Mouse (Mus musculus): Measurements from ENCODE around the gene Gfy. TPM values are rescaled to one million over a fixed set of nuclear protein-coding genes. Genes with fewer than 3 reads are reported as not detected.

The Gfy gene
- polyA plus RNA-seq, 1 experiment, result not detected

GRCm38 (mm10) chr7:45161612-45162473 is 17.5 kb downstream of the Gfy start:
- Histone ChIP-seq H3K4me3 (ENCODE audit: insufficient read depth, low read length) (peak overlapping the region; percentile 27; the same call in 1 of the 2 replicates), H3K27ac (ENCODE audit: insufficient read depth, low read length) (no peak overlapping the region), H3K4me1 (ENCODE audit: control insufficient read depth, insufficient read depth, low read length) (no peaks in the 10 kb centered on the region)
- TF ChIP-seq CTCF (IDR thresholded peaks at IDR 0.05; ENCODE audit: borderline replicate concordance, insufficient read depth, low read length), result peak; percentile 96
- no peak for TF ChIP-seq POLR2A (IDR thresholded peaks at IDR 0.05; ENCODE audit: low read depth, low read length)

- no peak for TF ChIP-seq CTCF (IDR thresholded peaks at IDR 0.05; ENCODE audit: borderline replicate concordance, insufficient read depth, low read length)
- TF ChIP-seq POLR2A (IDR thresholded peaks at IDR 0.05; ENCODE audit: low read depth, low read length), result no peak
- H3K4me3 ChIP-seq (ENCODE audit: insufficient read depth, low read length), result no peak overlapping the region
- no peaks in the 10 kb centered on the region for H3K4me1 ChIP-seq (ENCODE audit: control insufficient read depth, insufficient read depth, low read length)
- no peak overlapping the region for H3K27ac ChIP-seq (ENCODE audit: insufficient read depth, low read length)
Measured at GRCm38 (mm10) chr7:45160866-45161265, 18.5 kb downstream of the Gfy start.

- TF ChIP-seq POLR2A (IDR thresholded peaks at IDR 0.05; ENCODE audit: low read depth, low read length) (no peak), CTCF (IDR thresholded peaks at IDR 0.05; ENCODE audit: borderline replicate concordance, insufficient read depth, low read length) (no peak)
- no peaks in the 10 kb centered on the region for H3K4me1 ChIP-seq (ENCODE audit: control insufficient read depth, insufficient read depth, low read length)
- H3K27ac ChIP-seq (ENCODE audit: insufficient read depth, low read length), result no peak overlapping the region
- no peak overlapping the region for H3K4me3 ChIP-seq (ENCODE audit: insufficient read depth, low read length)
Measured at GRCm38 (mm10) chr7:45160316-45160800, 19.0 kb downstream of the Gfy start.

- Histone ChIP-seq H3K4me1 (ENCODE audit: control insufficient read depth, insufficient read depth, low read length) (no peaks in the 10 kb centered on the region), H3K27ac (ENCODE audit: insufficient read depth, low read length) (no peak overlapping the region)
- TF ChIP-seq POLR2A (IDR thresholded peaks at IDR 0.05; ENCODE audit: low read depth, low read length) (no peak), CTCF (IDR thresholded peaks at IDR 0.05; ENCODE audit: borderline replicate concordance, insufficient read depth, low read length) (no peak)
Measured at GRCm38 (mm10) chr7:45158991-45159390, 20.4 kb downstream of the Gfy start.

DNA sequence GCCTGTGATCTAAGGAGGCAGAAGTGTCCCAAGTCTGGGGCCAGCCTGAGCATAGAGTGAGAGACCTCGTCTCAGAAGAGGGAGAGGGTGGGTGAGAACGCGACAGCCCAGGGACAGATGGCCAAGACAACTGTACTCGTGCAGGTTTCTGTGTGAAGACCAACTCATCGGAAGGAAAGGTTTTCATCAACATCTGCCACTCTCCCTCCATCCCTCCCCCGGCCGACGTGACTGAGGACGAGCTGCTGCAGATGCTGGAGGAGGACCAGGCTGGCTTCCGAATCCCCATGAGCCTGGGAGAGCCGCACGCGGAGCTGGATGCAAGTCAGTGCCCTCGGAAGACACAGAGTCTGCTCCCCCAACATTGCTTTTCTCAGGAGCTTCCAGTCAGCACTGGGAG is 21.9 kb downstream of the Gfy start:
- Histone ChIP-seq H3K27ac (ENCODE audit: insufficient read depth, low read length) (no peak overlapping the region), H3K4me1 (ENCODE audit: control insufficient read depth, insufficient read depth, low read length) (no peaks in the 10 kb centered on the region), H3K4me3 (ENCODE audit: insufficient read depth, low read length) (no peak overlapping the region)
- TF ChIP-seq POLR2A (IDR thresholded peaks at IDR 0.05; ENCODE audit: low read depth, low read length), result no peak

More at GRCm38 (mm10) chr7:45158991-45159390, 20.4 kb downstream of the Gfy start:
- no peak overlapping the region for H3K4me3 ChIP-seq (ENCODE audit: insufficient read depth, low read length)

DNA sequence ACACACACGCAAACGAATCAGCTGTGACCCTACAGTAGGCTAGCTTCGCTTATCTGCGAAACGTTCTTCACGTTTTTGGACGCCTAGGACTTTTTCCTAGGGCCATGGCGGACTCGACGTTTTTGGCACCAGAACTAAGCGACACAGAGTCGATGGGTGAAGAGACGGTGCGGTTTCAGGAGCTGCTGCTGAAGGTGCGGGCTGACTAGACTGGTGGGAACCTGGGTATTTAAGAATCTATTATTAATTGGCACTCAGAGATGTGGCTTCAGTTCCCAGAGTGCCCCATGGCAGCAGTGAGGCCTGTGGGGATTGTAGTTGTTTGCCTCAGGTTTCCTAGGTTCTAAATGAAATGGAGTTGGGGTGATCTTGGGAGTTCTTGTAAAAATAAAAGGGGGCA is 23.2 kb downstream of the Gfy start:
- no peak overlapping the region for H3K27ac ChIP-seq (ENCODE audit: insufficient read depth, low read length)
- TF ChIP-seq CTCF (IDR thresholded peaks at IDR 0.05; ENCODE audit: borderline replicate concordance, insufficient read depth, low read length) (no peak), POLR2A (IDR thresholded peaks at IDR 0.05; ENCODE audit: low read depth, low read length) (no peak)
- H3K4me3 ChIP-seq (ENCODE audit: insufficient read depth, low read length), result no peak overlapping the region
- no peaks in the 10 kb centered on the region for H3K4me1 ChIP-seq (ENCODE audit: control insufficient read depth, insufficient read depth, low read length)

GRCm38 (mm10) chr7:45155590-45155989 is 23.8 kb downstream of the Gfy start:
- TF ChIP-seq CTCF (IDR thresholded peaks at IDR 0.05; ENCODE audit: borderline replicate concordance, insufficient read depth, low read length), result no peak
- TF ChIP-seq POLR2A (IDR thresholded peaks at IDR 0.05; ENCODE audit: low read depth, low read length), result no peak; the same call in 1 of the 2 replicates
- Histone ChIP-seq H3K4me1 (ENCODE audit: control insufficient read depth, insufficient read depth, low read length) (no peaks in the 10 kb centered on the region), H3K27ac (ENCODE audit: insufficient read depth, low read length) (no peak overlapping the region), H3K4me3 (ENCODE audit: insufficient read depth, low read length) (no peak overlapping the region)

DNA sequence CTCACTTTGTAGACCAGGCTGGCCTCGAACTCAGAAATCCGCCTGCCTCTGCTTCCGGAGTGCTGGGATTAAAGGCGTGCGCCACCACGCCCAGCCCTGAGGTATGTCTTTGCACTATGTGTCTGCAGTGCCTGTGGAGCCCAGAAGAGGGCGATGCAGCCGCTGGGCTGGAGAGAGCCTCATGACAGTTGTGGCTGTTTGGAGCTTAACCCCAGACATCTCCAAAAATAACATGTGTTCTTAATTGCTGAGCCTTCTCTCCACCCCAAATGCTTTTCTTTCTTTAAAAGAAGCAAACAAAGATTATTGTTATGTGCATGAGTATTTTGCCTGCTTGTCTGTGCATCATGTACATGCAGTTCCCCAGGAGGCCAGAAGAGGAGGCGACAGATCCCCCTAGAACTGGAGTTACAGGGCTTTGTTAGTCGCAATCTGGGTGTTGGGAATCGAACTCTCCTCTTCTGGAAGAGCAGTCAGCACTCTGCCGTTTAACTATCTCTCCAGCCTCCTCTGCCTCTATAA is 24.3 kb downstream of the Gfy start:
- Histone ChIP-seq H3K27ac (ENCODE audit: insufficient read depth, low read length) (no peak overlapping the region), H3K4me3 (ENCODE audit: insufficient read depth, low read length) (peak overlapping the region; percentile 38), H3K4me1 (ENCODE audit: control insufficient read depth, insufficient read depth, low read length) (no peaks in the 10 kb centered on the region)
- no peak for TF ChIP-seq POLR2A (IDR thresholded peaks at IDR 0.05; ENCODE audit: low read depth, low read length)
- TF ChIP-seq CTCF (IDR thresholded peaks at IDR 0.05; ENCODE audit: borderline replicate concordance, insufficient read depth, low read length), result peak; percentile 51; the same call in 1 of the 2 replicates

- Histone ChIP-seq H3K4me3 (ENCODE audit: insufficient read depth, low read length) (peak within 1 kb of the TSS; percentile 72), H3K27ac (ENCODE audit: insufficient read depth, low read length) (peak within 1 kb of the TSS; percentile 95), H3K4me1 (ENCODE audit: control insufficient read depth, insufficient read depth, low read length) (no peaks in the 10 kb centered on the region)
- TF ChIP-seq CTCF (IDR thresholded peaks at IDR 0.05; ENCODE audit: borderline replicate concordance, insufficient read depth, low read length) (no peak), POLR2A (IDR thresholded peaks at IDR 0.05; ENCODE audit: low read depth, low read length) (peak; percentile 85)
Measured at GRCm38 (mm10) chr7:45154096-45154992, 25.0 kb downstream of the Gfy start, which contains the start of the genes Pih1d1 and Aldh16a1. TSS of gene Pih1d1 (plus strand) at chr7:45154303. TSS of gene Aldh16a1 (minus strand) at chr7:45154584.
